Mouse (Mus musculus): Measurements from ENCODE around the gene Ckap2.
"Not testable (repeated sequence)": the region's sequence is repeated elsewhere in the genome, so short reads cannot be mapped to it uniquely, and the experiment has no call there.

Ckap2 gene

DNA sequence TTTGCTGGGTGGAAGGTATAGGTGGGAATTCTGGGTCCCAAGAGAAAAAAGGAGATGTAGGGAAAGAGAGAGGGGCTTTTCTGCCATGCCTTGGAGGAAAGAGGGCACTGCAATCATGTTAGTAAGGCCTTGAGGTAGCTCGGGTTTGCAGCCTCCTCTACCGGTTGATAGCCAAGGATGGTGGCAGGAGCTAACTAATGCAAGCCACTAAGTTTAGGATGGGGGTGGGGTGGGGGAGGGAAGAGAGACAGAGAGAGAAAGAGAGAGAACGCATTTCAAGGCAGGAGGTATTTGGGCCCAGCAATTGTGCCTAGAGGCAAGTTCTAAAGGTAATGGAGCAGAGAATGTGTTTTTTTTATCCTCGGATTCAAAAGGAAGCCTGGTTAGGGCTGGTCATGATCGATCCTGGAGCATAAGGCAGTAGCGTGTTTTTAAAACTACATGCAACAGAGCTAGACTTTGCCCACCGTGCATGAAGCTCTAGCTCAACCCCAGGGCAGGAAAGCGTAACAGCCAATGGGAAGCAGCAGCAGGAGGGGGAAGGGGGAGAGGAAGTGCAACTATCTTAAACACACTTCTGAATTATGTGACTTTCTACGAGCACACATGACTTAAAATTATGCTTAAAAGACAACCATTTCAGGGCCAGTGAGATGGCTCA is 37.8 kb downstream of the Ckap2 start:
- DNase-seq, result no peak

DNA sequence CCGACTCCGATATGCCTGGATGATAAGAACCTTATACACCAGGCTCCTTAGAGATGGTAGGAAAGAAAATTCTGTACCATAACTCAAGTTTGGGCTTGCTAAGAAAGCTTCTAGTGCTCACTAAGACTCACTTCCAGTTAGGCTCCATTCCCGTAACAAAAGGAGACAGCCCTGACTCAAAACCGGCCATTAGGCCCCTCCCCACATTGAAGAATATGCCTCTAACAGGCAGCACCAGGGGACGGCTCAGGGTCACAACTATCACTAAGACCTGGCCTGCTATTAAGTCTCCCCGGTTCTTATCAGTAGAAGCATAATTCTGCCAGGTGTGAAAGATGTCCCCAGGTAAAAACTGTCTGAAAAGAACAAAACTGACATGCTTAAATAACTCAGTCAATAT is 39.8 kb downstream of the Ckap2 start:
- no peak for DNase-seq

DNA sequence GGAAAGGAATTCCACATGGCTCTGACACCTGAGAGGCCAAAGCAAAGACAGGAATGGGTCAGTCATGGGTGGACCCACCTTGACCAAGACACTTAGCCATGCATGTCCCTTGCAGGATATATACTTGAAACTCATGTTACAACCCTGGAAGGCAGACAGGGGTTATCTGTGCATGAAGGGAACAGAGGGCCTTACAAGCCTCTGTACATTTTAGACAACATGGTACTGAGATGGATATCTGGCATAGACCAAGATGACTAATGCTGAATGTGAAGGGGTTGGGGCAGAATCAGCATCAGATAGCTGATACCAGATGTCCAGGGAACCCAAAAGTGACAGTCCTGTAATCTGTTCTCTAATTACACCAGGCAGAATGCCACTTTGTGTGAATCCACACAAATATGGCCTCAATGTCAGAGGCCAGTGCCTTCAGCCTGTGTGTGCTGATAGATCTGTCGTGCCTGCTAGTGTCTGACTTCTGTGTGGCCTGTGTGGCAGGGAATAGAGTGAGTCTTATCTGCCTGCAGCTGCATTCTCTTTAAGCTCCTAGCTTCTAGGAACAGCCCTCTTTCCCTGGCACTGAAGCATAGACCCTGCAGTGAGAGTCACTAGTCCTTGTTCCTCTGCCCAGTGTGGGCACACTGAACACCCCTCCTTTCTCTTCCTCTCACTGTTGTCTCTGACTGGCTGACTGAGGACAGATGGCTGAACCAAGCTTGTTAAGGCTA is 41.7 kb downstream of the Ckap2 start:
- DNase-seq, result no peak

DNA sequence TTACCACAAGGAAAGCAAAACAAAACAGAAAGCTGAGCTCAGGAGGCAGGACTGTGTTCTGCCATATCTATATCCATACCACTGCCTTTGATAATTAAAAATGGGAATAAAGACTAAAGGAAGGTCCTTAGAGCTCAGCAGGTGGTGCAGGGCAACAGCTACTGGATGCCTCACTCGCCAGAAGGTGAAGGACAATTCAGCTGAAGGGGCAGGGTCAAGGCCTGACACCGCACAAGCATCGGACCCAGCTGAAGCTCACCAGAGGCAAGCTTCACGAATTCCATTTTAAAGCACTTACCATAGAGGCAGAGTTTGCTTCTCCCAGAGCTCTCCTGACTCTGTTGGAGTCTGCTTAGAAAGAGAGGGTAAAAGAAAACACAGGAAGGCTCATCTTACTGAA is 43.0 kb downstream of the Ckap2 start:
- no peak for DNase-seq

DNA sequence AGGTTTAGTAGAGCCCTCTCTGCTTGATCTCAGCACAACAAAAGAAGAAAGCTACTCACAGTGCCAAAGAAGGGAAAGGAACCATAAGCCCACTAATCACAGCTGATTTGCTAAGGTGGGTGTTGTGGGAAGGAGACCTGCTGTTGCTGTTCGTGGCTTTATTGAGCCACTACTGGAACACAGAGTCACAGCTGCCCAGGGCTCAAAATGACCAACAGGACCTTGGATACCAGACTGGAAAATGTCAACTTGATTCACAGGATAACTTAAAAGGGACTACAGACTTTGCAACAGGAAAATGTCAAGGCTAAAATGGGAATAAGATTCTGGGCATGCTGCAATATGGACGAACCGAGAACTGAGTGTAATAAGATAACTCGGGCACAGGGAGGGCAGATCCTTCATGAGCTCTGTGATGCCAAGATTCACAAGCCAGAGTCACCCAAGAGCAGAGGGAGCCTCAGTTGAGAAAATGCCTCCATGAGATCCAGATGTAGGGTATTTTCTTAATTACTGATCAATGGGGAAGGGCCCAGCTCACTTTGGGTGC is 43.7 kb downstream of the Ckap2 start:
- DNase-seq, result no peak

DNA sequence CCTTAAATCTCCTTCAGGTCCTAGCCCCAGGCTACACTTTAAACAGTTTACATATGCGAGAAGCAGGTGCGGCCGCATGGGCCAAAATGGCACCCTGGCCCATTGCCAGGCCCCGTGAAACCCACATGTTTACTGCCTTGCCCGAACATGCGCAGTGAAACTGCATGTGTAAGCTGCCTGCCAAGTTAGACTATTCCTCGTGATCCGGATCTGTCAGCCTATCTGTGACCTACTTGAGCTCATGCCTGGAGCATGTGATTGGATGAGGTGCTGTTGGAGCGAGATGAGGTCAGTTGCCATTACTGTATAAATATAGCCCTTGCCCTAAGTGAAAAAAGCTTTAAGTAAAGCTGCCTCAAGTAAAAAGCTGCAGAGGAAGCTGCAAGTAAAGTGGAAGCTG is 49.2 kb downstream of the Ckap2 start:
- DNase-seq, result not testable (repeated sequence)

DNA sequence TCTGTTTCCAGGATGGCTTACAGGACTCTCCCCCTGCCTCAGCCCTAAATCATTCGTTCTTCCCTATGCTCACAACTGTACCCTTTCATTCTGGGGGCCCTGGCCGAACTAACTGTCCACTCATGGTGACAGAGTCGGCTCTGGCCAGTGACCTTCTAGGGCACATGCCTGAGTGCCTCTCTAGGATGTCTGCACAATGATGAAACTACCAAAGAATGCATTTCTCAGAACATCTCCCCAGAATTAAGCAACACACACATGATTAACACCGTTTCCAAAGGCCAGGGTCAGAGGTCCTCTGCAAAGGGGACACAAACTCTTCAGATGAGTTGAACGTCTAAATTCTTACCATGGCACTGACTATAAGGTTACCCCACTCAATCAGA is 50.9 kb downstream of the Ckap2 start:
- DNase-seq, result no peak

DNA sequence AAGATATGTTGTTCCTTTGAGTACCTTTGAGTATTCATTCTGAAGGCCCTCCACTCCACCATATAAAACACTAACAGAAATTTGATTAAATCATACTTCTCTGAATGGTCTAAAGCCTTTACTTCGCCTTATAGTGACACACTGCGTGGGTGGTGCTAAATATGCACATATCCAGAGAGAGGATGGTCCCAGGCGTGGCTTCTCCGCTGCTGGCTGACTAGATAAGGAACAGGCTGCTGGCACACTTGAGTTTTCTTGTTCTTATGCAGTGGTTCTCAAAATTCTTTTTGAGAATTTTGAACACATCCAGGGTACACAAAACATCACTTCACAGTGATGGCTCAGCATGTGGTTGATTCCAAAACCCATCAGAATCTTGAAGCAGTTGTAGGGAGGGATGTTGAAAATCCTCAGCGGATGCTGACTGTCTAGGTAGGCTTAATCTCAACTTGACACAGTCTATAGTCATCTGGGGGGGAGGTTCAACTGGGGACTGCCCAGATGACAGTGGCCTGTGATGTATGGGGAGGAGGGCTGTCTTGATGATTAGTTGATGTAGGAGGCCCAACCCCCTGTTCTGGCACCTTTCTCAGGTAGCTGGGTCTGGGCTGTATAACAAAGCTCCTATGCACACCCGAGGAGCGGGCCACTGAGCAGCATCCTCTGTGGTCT is 51.4 kb downstream of the Ckap2 start:
- no peak for DNase-seq

DNA sequence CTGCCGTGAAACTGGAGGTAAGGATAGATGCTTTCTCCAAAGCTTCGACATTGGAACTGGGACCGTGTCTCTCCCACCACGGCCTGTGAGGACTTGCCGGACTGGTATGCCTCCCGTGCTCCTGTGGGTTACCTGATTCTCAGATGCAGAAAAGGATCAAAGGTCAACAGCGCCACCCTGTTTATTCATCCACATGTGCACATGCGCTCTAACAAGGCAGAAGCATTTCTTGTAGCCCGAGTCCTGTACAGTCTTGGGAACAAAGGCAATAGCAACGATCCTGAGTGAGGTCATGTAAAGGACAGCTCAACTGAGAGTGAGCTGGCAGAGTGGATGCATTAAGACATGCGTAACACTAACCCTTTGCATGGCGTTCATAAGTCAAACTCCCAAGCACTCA is 53.6 kb downstream of the Ckap2 start:
- no peak for DNase-seq

DNA sequence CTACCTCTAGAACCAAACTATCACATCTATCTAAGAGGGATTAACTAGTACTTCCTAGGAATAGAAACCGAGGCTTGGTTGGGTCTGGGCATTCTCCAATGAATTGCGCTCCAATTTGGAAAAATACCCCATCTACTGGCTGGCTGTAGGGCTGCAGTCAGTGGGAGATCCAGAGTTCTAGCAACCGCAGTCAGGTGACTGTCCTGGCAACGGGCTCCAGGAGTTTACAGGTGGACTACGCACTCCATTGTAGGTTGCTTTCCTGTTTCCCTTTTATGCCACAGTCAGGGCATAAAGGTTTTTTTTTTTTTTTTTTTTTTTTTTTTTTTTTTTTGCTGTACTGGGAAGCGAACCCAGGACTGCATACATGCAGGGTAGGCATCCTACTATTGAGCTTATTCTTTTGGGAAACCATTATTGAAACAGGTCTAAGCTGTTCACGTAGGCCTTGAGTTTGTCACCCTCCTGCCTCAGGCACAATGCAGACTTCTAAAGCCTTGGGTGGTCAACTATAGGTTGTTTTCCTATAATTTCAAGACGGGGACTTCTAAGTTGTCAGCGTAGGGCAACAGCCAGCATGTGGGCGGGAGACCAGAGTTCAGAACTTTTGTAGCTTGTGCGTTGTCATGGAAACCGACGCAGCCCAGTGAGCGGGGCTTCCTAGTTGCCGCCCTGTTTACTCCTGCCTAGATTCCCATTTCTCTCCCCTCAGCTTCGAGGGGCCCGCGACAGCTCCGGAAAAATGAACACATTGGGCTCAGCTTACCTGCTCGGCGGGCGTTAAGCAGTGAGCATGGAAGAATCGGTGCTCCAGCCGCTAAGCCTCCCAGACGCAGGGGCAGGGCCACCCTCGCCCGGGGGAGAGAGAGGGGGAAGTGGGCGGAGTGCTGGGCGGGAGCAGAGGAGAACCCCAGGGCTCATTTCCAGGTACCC is 61.1 kb downstream of the Ckap2 start, which contains the start of gene Nek5:
Gene Nek5 (minus strand): TSS at position 834 of the 933 bp plus-strand sequence.
- no peak for DNase-seq
